Mouse (Mus musculus) testis, adult 2 months (tissue): ENCODE results near the gene Eya4.

Experiments used
- CTCF ChIP-seq: fragments of 200-500 bp; IDR thresholded peaks from 2 replicates; pipeline ENCODE4 v1.5.1; 2012; ENCODE audit warnings: low read depth, mild to moderate bottlenecking, inconsistent platforms, low read length, moderate library complexity; ENCODE audit not compliant: control insufficient read depth, insufficient read depth, insufficient replicate concordance
- POLR2A ChIP-seq: fragments of 200-500 bp; IDR thresholded peaks from 2 replicates; pipeline ENCODE4 v1.6.1; 2012; ENCODE audit warnings: low read depth, mild to moderate bottlenecking, inconsistent platforms, low read length, moderate library complexity; ENCODE audit not compliant: control insufficient read depth

GRCm38 (mm10) chr10:23176666-23177346 lies 173.8 kb downstream of the Eya4 start:
- TF ChIP-seq CTCF (no peak), POLR2A (no peak)
